Mouse (Mus musculus) heart, postnatal 0 days (tissue): Measurements from ENCODE around the gene Rbm34. TPM values are rescaled to one million over a fixed set of nuclear protein-coding genes. Genes with fewer than 3 reads are reported as not detected.

Source experiments
- ATAC-seq: fragments of 200-750 bp; cut with Nextera tagmentation; 2 replicates; pipeline ENCODE4 v1.8.0; 2017; ENCODE audit warnings: low read depth, moderate number of reproducible peaks, moderate library complexity; ENCODE audit not compliant: insufficient read depth
- DNase-seq: peaks from one replicate; pipeline ENCODE4 v3.0.0-alpha.2; 2016; ENCODE audit warnings: low spot score
- H3K27ac ChIP-seq: fragments of 300-500 bp; sonication (generic); 2 replicates; pipeline ENCODE4 v1.5.1; 2014; ENCODE audit warnings: low read depth, mild to moderate bottlenecking
- H3K27me3 ChIP-seq: fragments of 300-500 bp; sonication (generic); 2 replicates; pipeline ENCODE4 v1.6.1; 2014; ENCODE audit warnings: low read length, mixed read lengths; ENCODE audit not compliant: control insufficient read depth, insufficient read depth
- H3K36me3 ChIP-seq: fragments of 300-500 bp; sonication (generic); replicated peaks from 2 replicates; pipeline ENCODE4 v1.6.1; 2014; ENCODE audit warnings: low read length, mixed read lengths; ENCODE audit not compliant: control insufficient read depth, insufficient read depth
- H3K4me1 ChIP-seq: fragments of 300-500 bp; sonication (generic); 2 replicates; pipeline ENCODE4 v1.6.1; 2014; ENCODE audit warnings: antibody characterized with exemption; ENCODE audit not compliant: control insufficient read depth, insufficient read depth
- H3K4me2 ChIP-seq: fragments of 300-500 bp; sonication (generic); 2 replicates; pipeline ENCODE4 v1.6.1; 2014; ENCODE audit warnings: low read depth, mild to moderate bottlenecking, low read length, moderate library complexity
- H3K4me3 ChIP-seq: fragments of 300-500 bp; sonication (generic); 2 replicates; pipeline ENCODE4 v1.5.1; 2014; ENCODE audit warnings: low read depth, low read length
- H3K9ac ChIP-seq: fragments of 300-500 bp; sonication (generic); replicated peaks from 2 replicates; pipeline ENCODE4 v1.6.1; 2014; ENCODE audit warnings: low read depth, low read length, mixed read lengths
- H3K9me3 ChIP-seq: fragments of 300-500 bp; sonication (generic); replicated peaks from 2 replicates; pipeline ENCODE4 v1.6.1; 2016; ENCODE audit warnings: low read length; ENCODE audit not compliant: control insufficient read depth
- CTCF ChIP-seq: IDR thresholded peaks from 2 replicates; pipeline ENCODE4 v1.5.1; 2016; ENCODE audit warnings: antibody characterized with exemption, control low read depth, low read depth
- EP300 ChIP-seq: IDR thresholded peaks from 2 replicates; pipeline ENCODE4 v1.6.1; 2016; ENCODE audit warnings: antibody characterized with exemption, low read depth
- WGBS: fragments of 180-500 bp; shearing (Covaris S2); extraction: QIAGEN DNeasy Blood & Tissue Kit; methylation state at CpG from one replicate; pipeline ENCODE4 v1.1.7; 2014; 5-methylcytosine and 5-hydroxymethylcytosine counted together
- polyA plus RNA-seq: library from polyadenylated mRNA; unstranded; fragments of >200 nt; fragmentation: Nextera tagmentation; extraction: Ambion mirVana; gene quantifications from 2 replicates; pipeline ENCODE4 v1.2.1, GENCODE M21; 2015
- total RNA-seq: library from RNA; depleted of rRNA; stranded (reverse); fragments of >200 nt; gene quantifications from 2 replicates; pipeline ENCODE4 v1.2.3, GENCODE M21; 2014; ENCODE audit warnings: low replicate concordance

Rbm34 gene
- total and polyA plus RNA-seq, 2 experiments from 2014 or later, result 1.3 to 8.8 TPM

- no peak overlapping the region for H3K4me2 ChIP-seq
- peaks cover 70% of the 10 kb centered on the region for H3K36me3 ChIP-seq
- H3K4me1 ChIP-seq, result no peaks in the 10 kb centered on the region
- H3K27ac ChIP-seq, result no peak overlapping the region
- H3K9me3 ChIP-seq, result no peaks in the 10 kb centered on the region
- H3K27me3 ChIP-seq, result no peaks in the 10 kb centered on the region
- DNase-seq, result no peak
- H3K4me3 ChIP-seq, result no peak overlapping the region
- H3K9ac ChIP-seq, result no peak overlapping the region
- 93% methylated on average over 3 of the region's 3 CpGs for WGBS
- TF ChIP-seq CTCF (no peak), EP300 (no peak)
- no peak for ATAC-seq
These were observed 9.4 kb downstream of the Rbm34 start for GRCm38 (mm10) chr8:126961516-126961915.

- no peak overlapping the region for H3K9ac ChIP-seq
- H3K27ac ChIP-seq, result no peak overlapping the region
- no peak for TF ChIP-seq EP300
- TF ChIP-seq CTCF, result no peak
- ATAC-seq (no peak), DNase-seq (no peak)
- no peak overlapping the region for H3K4me2 ChIP-seq
- no peak overlapping the region for H3K4me3 ChIP-seq
- H3K36me3 ChIP-seq, result peaks cover 61% of the 10 kb centered on the region
- H3K27me3 ChIP-seq, result no peaks in the 10 kb centered on the region
- H3K4me1 ChIP-seq, result no peaks in the 10 kb centered on the region
- 81% methylated on average over 11 of the region's 11 CpGs for WGBS
- H3K9me3 ChIP-seq, result no peaks in the 10 kb centered on the region
These were observed 18.8 kb downstream of the Rbm34 start for GRCm38 (mm10) chr8:126951900-126952636.

- WGBS, result 65% methylated on average over 2 of the region's 2 CpGs
- H3K4me2 ChIP-seq, result no peak overlapping the region
- no peak overlapping the region for H3K27ac ChIP-seq
- H3K4me1 ChIP-seq, result no peaks in the 10 kb centered on the region; the same call in 1 of the 2 replicates
- no peak overlapping the region for H3K4me3 ChIP-seq
- peak; percentile 18; the same call in 1 of the 2 replicates for TF ChIP-seq CTCF
- TF ChIP-seq EP300, result no peak
- peaks cover 43% of the 10 kb centered on the region for H3K36me3 ChIP-seq
- ATAC-seq (no peak), DNase-seq (no peak)
- H3K27me3 ChIP-seq, result no peaks in the 10 kb centered on the region
- H3K9ac ChIP-seq, result no peak overlapping the region
- no peaks in the 10 kb centered on the region for H3K9me3 ChIP-seq
These were observed 21.3 kb downstream of the Rbm34 start for GRCm38 (mm10) chr8:126949527-126949926.

GRCm38 (mm10) chr8:126946444-126946843, 24.4 kb downstream of the Rbm34 start:
- H3K36me3 ChIP-seq, result peaks cover 22% of the 10 kb centered on the region
- no peak for ATAC-seq
- H3K9me3 ChIP-seq, result no peaks in the 10 kb centered on the region
- H3K27ac ChIP-seq, result peak overlapping the region; percentile 96; the same call in 1 of the 2 replicates
- no peak for DNase-seq
- no peak overlapping the region for H3K4me3 ChIP-seq
- TF ChIP-seq EP300 (no peak), CTCF (no peak)
- no peak overlapping the region for H3K9ac ChIP-seq
- no peaks in the 10 kb centered on the region for H3K27me3 ChIP-seq
- H3K4me1 ChIP-seq, result peaks cover 14% of the 10 kb centered on the region
- WGBS, result 70% methylated on average over 7 of the region's 7 CpGs
- H3K4me2 ChIP-seq, result no peak overlapping the region

GRCm38 (mm10) chr8:126945730-126946163, 25.1 kb downstream of the Rbm34 start, which contains the start of gene Tomm20:
Gene Tomm20, minus strand, starts transcription at chr8:126945844.
- Histone ChIP-seq H3K4me2 (peak within 1 kb of the TSS; percentile 91), H3K4me1 (peaks cover 14% of the 10 kb centered on the region), H3K9ac (peak within 1 kb of the TSS; percentile 98), H3K36me3 (peaks cover 15% of the 10 kb centered on the region), H3K4me3 (peak within 1 kb of the TSS; percentile 94), H3K27ac (peak within 1 kb of the TSS; percentile 96), H3K27me3 (no peaks in the 10 kb centered on the region), H3K9me3 (no peaks in the 10 kb centered on the region)
- WGBS, result under 1% methylated on average over 48 of the region's 48 CpGs
- ATAC-seq, result peak; percentile 94
- peak; percentile 97 for DNase-seq
- TF ChIP-seq CTCF (no peak), EP300 (peak; percentile 83; the same call in 1 of the 2 replicates)
